Mouse (Mus musculus): ENCODE measurements at regions not wholly inside any gene's neighbourhood (a gene's known extent, or its start where the extent isn't known, plus 50 kb on each side); places are given as distances from the start of the nearest gene placed in this dataset.

DNA sequence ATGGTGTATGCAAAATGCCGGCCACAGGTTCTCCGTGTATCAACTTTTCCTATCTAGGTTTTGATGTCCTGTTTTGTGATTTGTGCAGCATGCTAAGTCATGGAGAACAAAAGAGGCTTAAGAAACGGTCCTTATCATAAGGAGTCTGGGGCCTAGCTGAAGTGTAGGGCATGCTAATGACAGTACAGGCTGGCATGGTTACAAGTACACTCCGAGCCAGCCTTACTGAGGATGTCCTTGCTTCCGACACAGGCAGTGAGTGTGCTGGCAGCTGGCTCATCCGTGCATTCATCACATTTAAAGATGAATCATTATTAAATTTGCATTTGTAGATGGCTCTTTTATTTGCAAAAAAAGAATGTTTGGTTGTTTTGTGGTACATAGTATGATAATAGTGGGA lies 219.3 kb downstream of the Fzd1 start:
- TF ChIP-seq POLR2A (IDR thresholded peaks at IDR 0.05; ENCODE audit: insufficient read depth, low read depth, low read length) (no peak), CTCF (IDR thresholded peaks at IDR 0.05) (no peak), EP300 (IDR thresholded peaks at IDR 0.05; ENCODE audit: insufficient read depth, low read depth, low read length) (no peak)
